Mouse (Mus musculus) kidney, adult 2 months (tissue): ENCODE measurements around the gene Rccd1. TPM values are rescaled to one million over a fixed set of nuclear protein-coding genes. Genes with fewer than 3 reads are reported as not detected.

Source experiments
- DNase-seq: peaks from one replicate; pipeline ENCODE4 v3.0.0; 2021
- H3K27ac ChIP-seq: fragments of 200-500 bp; 2 replicates; pipeline ENCODE4 v1.5.1; 2012; ENCODE audit warnings: low read depth, low read length, control low read depth, inconsistent platforms; ENCODE audit not compliant: insufficient read depth
- H3K27me3 ChIP-seq: fragments of 200-500 bp; replicated peaks from 2 replicates; pipeline ENCODE4 v1.6.1; 2012; ENCODE audit warnings: mild to moderate bottlenecking, moderate library complexity, low read length, inconsistent platforms; ENCODE audit not compliant: control insufficient read depth, insufficient read depth
- H3K36me3 ChIP-seq: fragments of 200-500 bp; 2 replicates; pipeline ENCODE4 v1.6.1; 2012; ENCODE audit warnings: mild to moderate bottlenecking, moderate library complexity, low read length, inconsistent platforms; ENCODE audit not compliant: control insufficient read depth, insufficient read depth
- H3K4me1 ChIP-seq: fragments of 200-500 bp; 2 replicates; pipeline ENCODE4 v1.6.1; 2011; ENCODE audit warnings: low read length; ENCODE audit not compliant: control insufficient read depth, insufficient read depth
- H3K4me3 ChIP-seq: fragments of 200-500 bp; 2 replicates; pipeline ENCODE4 v1.5.1; 2011; ENCODE audit warnings: mild to moderate bottlenecking, low read depth, low read length, control low read depth; ENCODE audit not compliant: insufficient read depth
- CTCF ChIP-seq: fragments of 200-500 bp; conservative IDR thresholded peaks from 2 replicates; pipeline ENCODE4 v1.5.1; 2011; ENCODE audit warnings: low read depth, mild to moderate bottlenecking, control low read depth, low read length, moderate library complexity, mixed read lengths; ENCODE audit not compliant: insufficient read depth, insufficient read length
- POLR2A ChIP-seq: fragments of 200-500 bp; IDR thresholded peaks from one replicate; pipeline ENCODE4 v1.6.1; 2011; ENCODE audit warnings: low read depth, low read length, control low read depth
- WGBS: fragments of 180-500 bp; shearing (Covaris S2); methylation state at CpG from one replicate; pipeline ENCODE4 v1.1.7; 2018; 5-methylcytosine and 5-hydroxymethylcytosine counted together
- polyA plus RNA-seq: library from polyadenylated mRNA; depleted of rRNA; stranded (reverse); fragments of >200 nt; gene quantifications from 2 replicates; pipeline ENCODE4 v1.2.3, GENCODE M21; 2012; rRNA removed

Gene Rccd1
- polyA plus RNA-seq: 3.7 and 5.3 TPM in 2 replicates

- WGBS: 1% methylated on average over 38 of the region's 38 CpGs
- Histone ChIP-seq H3K27me3 (no peaks in the 10 kb centered on the region), H3K4me1 (peaks cover 4% of the 10 kb centered on the region), H3K36me3 (0 out of 2 replicates have a peak, but pooled peaks cover 1% of the 10 kb centered on the region), H3K4me3 (peak within 1 kb of the TSS; percentile 61), H3K27ac (peak within 1 kb of the TSS; percentile 82)
- TF ChIP-seq POLR2A (peak; percentile 64), CTCF (no peak)
- peak; percentile 98 for DNase-seq
Observed at GRCm38 (mm10) chr7:80324043-80324815, at the start of gene Rccd1. TSS of gene Rccd1 (minus strand) at chr7:80324454.

GRCm38 (mm10) chr7:80373850-80374249 lies 49.6 kb upstream of the Rccd1 start:
- Histone ChIP-seq H3K4me1 (peaks cover 2% of the 10 kb centered on the region; the same call in 1 of the 2 replicates), H3K36me3 (no peaks in the 10 kb centered on the region), H3K4me3 (no peak overlapping the region), H3K27ac (no peak overlapping the region), H3K27me3 (no peaks in the 10 kb centered on the region)
- no peak for DNase-seq
- 89% methylated on average over 12 of the region's 12 CpGs for WGBS
- TF ChIP-seq CTCF (no peak), POLR2A (no peak)

DNA sequence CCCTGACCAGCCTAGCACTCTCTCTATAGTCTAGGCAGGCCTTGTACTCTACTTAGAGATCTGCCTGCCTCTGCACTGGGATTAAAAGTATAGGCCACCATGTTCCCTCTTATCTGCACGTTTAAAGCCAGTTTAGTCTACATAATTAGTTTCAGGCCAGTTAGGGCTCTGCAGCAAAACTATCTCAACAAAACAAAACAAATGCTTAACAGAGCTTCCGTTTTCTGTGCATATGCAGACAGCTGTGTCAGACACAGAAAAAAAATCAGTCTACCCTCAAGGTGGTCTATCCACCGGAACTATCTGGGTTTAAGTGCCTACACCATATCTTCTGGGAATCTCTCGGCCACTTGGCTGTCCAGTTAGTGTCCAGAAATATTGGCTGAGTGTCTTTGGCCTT lies 49.1 kb upstream of the Rccd1 start:
- H3K27ac ChIP-seq: no peak overlapping the region
- 78% methylated on average over 4 of the region's 4 CpGs for WGBS
- TF ChIP-seq POLR2A (no peak), CTCF (no peak)

DNA sequence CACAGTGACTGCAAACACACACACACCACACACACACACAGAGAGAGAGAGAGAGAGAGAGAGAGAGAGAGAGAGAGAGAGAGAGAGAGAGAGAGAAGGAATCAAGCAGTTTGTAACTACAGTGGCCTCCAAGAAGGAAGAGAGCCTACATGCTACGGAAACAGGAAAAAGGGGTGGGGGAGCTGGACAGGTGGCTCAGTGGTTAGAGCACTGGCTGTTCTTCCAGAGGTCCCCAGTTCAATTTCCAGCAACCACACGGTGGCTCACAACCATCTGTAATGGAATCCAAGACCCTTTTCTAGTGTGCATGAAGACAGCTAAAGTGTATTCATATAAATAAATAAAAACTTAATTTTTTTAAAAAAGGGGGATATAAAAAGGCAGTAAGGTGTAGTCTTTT lies 48.4 kb upstream of the Rccd1 start:
- Histone ChIP-seq H3K27me3 (no peaks in the 10 kb centered on the region), H3K36me3 (no peaks in the 10 kb centered on the region), H3K27ac (no peak overlapping the region), H3K4me3 (no peak overlapping the region), H3K4me1 (peaks cover 2% of the 10 kb centered on the region; the same call in 1 of the 2 replicates)
- WGBS: 76% methylated on average over 2 of the region's 2 CpGs
- TF ChIP-seq POLR2A (no peak), CTCF (no peak)
- no peak for DNase-seq

More for the DNA sequence above, 49.1 kb upstream of the Rccd1 start:
- Histone ChIP-seq H3K4me3 (no peak overlapping the region), H3K27me3 (no peaks in the 10 kb centered on the region), H3K36me3 (no peaks in the 10 kb centered on the region), H3K4me1 (peaks cover 2% of the 10 kb centered on the region; the same call in 1 of the 2 replicates)
- DNase-seq: no peak

- WGBS: 94% methylated on average over 3 of the region's 3 CpGs
- no peaks in the 10 kb centered on the region for H3K27me3 ChIP-seq
- TF ChIP-seq POLR2A (no peak), CTCF (no peak)
- no peaks in the 10 kb centered on the region for H3K36me3 ChIP-seq
- H3K4me3 ChIP-seq: no peak overlapping the region
- no peak overlapping the region for H3K27ac ChIP-seq
- DNase-seq: no peak
- H3K4me1 ChIP-seq: peaks cover 2% of the 10 kb centered on the region; the same call in 1 of the 2 replicates
Observed at GRCm38 (mm10) chr7:80372166-80372565, 47.9 kb upstream of the Rccd1 start.

DNA sequence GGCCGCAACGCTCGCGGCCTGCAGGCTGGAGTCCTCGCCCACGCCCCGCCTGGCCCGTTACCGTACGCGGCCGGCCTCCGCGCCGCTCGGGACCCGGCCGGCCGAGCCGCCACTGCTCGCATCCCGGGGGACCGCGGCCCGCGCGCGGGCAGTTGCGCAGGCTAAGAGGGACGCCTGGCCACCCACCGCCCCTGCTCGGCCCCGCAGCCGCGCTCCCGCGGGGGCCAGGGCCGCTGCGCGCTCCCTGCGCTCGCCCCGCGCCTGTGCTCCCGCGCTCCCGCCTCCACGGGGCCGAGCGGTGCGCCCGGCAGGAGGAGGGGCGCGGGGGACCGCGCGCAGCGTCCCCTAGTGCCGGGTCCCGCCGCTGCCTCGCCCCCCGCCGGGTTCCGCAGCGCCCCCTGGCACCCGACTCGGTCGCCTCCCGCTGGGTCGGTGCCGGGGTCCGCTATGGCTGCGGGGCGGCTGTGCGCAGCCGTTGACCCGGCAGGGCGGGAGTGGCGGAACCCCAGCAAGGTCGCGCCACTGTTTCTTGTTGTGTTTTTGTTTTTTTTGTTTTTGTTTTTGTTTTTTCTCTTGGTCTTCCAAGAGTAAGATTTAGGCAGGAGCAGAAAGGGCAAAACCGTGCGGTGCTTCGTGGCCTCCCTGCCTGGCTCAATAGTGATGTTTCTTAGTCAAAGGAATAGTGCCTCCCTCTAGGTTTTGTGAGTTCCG lies 46.9 kb upstream of the Rccd1 start, which contains the start of gene Man2a2:
Man2a2 (minus strand) TSS at position 335 of the 711 bp plus-strand sequence.
- under 1% methylated on average over 86 of the region's 86 CpGs for WGBS
- no peak for TF ChIP-seq POLR2A
- peak; percentile 46 for TF ChIP-seq CTCF
- H3K27ac ChIP-seq: peak within 1 kb of the TSS; percentile 13
- no peaks in the 10 kb centered on the region for H3K27me3 ChIP-seq
- no peaks in the 10 kb centered on the region for H3K36me3 ChIP-seq
- DNase-seq: peak; percentile 74
- H3K4me1 ChIP-seq: peaks cover 2% of the 10 kb centered on the region; the same call in 1 of the 2 replicates
- peak within 1 kb of the TSS; percentile 79 for H3K4me3 ChIP-seq

GRCm38 (mm10) chr7:80370649-80371040 lies 46.4 kb upstream of the Rccd1 start:
- WGBS: under 1% methylated on average over 31 of the region's 31 CpGs
- H3K36me3 ChIP-seq: no peaks in the 10 kb centered on the region
- H3K4me3 ChIP-seq: peak overlapping the region; percentile 79
- peaks cover 2% of the 10 kb centered on the region; the same call in 1 of the 2 replicates for H3K4me1 ChIP-seq
- H3K27ac ChIP-seq: peak overlapping the region; percentile 13
- H3K27me3 ChIP-seq: no peaks in the 10 kb centered on the region
- DNase-seq: peak; percentile 90
- TF ChIP-seq CTCF (no peak), POLR2A (no peak)
